Mouse (Mus musculus): ENCODE measurements around the gene Ldhal6b. TPM values are rescaled to one million over a fixed set of nuclear protein-coding genes. Genes with fewer than 3 reads are reported as not detected.

The Ldhal6b gene
- polyA plus RNA-seq, 1 experiment from 2014 or later, result not detected

GRCm38 (mm10) chr17:5424156-5424555 lies 5.6 kb upstream of the Ldhal6b start:
- no peak overlapping the region for H3K27ac ChIP-seq (replicated peaks)
- H3K9me3 ChIP-seq, result no peaks in the 10 kb centered on the region
- no peak for DNase-seq (ENCODE audit: low spot score)
- 88% methylated on average over 8 of the region's 8 CpGs for WGBS
- H3K4me1 ChIP-seq, result peaks cover 9% of the 10 kb centered on the region
- H3K27me3 ChIP-seq (replicated peaks; ENCODE audit: low read depth, poor library complexity, severe bottlenecking), result no peaks in the 10 kb centered on the region
- no peak overlapping the region for H3K4me3 ChIP-seq
- H3K36me3 ChIP-seq (replicated peaks), result peaks cover 43% of the 10 kb centered on the region

DNA sequence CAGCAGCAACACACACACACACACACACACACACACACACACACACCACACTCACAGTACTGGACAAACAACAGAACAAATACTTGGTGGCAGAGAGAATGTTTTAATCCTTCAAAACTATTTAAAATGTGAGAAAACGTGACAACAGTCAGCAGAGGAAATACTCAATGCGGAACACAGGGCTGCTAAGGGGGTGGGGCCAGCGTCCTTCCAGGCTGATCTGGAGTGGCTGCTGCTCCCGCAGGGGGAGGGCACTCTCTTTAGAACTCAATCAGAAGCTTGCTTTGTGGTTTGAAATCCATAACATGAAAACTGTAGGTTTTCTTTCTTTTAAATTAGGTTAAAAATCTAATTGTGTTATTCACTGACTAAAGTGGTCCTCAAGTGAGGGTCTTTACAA lies 3.3 kb upstream of the Ldhal6b start:
- DNase-seq (ENCODE audit: low spot score), result no peak
- Histone ChIP-seq H3K9me3 (no peaks in the 10 kb centered on the region), H3K27me3 (replicated peaks; ENCODE audit: low read depth, poor library complexity, severe bottlenecking) (no peaks in the 10 kb centered on the region), H3K4me3 (no peak overlapping the region), H3K27ac (replicated peaks) (no peak overlapping the region), H3K4me1 (peaks cover 9% of the 10 kb centered on the region), H3K36me3 (replicated peaks) (peaks cover 49% of the 10 kb centered on the region)
- 54% methylated on average over 4 of the region's 4 CpGs for WGBS

DNA sequence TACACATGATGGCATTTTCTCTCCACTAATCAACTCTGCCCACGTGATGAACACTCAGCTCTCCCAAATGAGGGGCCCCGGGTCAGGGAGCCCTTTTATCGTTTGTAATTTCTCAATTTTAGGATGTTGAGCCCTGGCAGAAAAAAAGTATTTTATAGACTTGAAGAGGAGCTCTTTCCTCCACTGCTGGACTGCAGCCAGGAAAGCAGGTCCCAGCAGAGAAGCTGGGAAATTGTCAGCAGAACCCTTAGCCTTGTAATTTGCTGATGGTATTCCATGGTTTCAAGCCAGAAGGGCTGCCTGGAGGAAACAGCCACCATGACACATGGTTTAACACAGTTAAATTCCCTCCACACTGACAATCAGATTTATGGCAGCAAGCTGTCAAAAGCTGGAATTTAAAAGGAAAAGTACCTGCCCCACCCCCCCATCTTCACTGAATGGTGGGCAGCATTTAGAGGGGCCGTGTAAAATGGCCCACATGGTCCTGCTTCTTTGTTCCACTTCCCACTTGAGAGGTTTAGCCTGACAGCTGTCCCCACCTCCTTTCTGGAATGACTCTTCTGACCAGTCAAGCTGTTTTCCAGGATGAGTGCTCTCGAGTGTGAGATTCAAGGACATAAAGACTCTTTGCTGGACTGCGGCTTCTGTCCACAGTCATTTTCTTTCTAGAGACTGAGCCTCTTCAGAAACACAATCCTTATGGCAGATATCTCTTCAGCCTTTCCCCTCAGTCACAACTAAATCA lies 1.4 kb upstream of the Ldhal6b start:
- 84% methylated on average over 6 of the region's 6 CpGs for WGBS

GRCm38 (mm10) chr17:5419056-5419455 lies 489 bp upstream of the Ldhal6b start:
- H3K36me3 ChIP-seq (replicated peaks), result peaks cover 54% of the 10 kb centered on the region

More for the DNA sequence above, 1.4 kb upstream of the Ldhal6b start:
- DNase-seq (ENCODE audit: low spot score), result no peak
- Histone ChIP-seq H3K27ac (replicated peaks) (no peak overlapping the region), H3K36me3 (replicated peaks) (peaks cover 52% of the 10 kb centered on the region), H3K4me3 (no peak overlapping the region), H3K27me3 (replicated peaks; ENCODE audit: low read depth, poor library complexity, severe bottlenecking) (no peaks in the 10 kb centered on the region), H3K4me1 (peaks cover 4% of the 10 kb centered on the region), H3K9me3 (no peaks in the 10 kb centered on the region)

GRCm38 (mm10) chr17:5416518-5416917 lies 2.0 kb downstream of the Ldhal6b start:
- Histone ChIP-seq H3K4me3 (no peak overlapping the region), H3K9me3 (no peaks in the 10 kb centered on the region), H3K36me3 (replicated peaks) (peaks cover 65% of the 10 kb centered on the region), H3K4me1 (no peaks in the 10 kb centered on the region), H3K27me3 (replicated peaks; ENCODE audit: low read depth, poor library complexity, severe bottlenecking) (no peaks in the 10 kb centered on the region), H3K27ac (replicated peaks) (no peak overlapping the region)
- 90% methylated on average over 3 of the region's 3 CpGs for WGBS
- no peak for DNase-seq (ENCODE audit: low spot score)

More at GRCm38 (mm10) chr17:5419056-5419455, 489 bp upstream of the Ldhal6b start:
- Histone ChIP-seq H3K9me3 (no peaks in the 10 kb centered on the region), H3K27ac (replicated peaks) (no peak overlapping the region), H3K27me3 (replicated peaks; ENCODE audit: low read depth, poor library complexity, severe bottlenecking) (no peaks in the 10 kb centered on the region), H3K4me1 (peaks cover 4% of the 10 kb centered on the region), H3K4me3 (no peak overlapping the region)
- DNase-seq (ENCODE audit: low spot score), result no peak
- 89% methylated on average over 9 of the region's 9 CpGs for WGBS

- 94% methylated on average over 3 of the region's 3 CpGs for WGBS
- H3K9me3 ChIP-seq, result no peaks in the 10 kb centered on the region
- DNase-seq (ENCODE audit: low spot score), result no peak
- no peak overlapping the region for H3K4me3 ChIP-seq
- peaks cover 67% of the 10 kb centered on the region for H3K36me3 ChIP-seq (replicated peaks)
- no peaks in the 10 kb centered on the region for H3K27me3 ChIP-seq (replicated peaks; ENCODE audit: low read depth, poor library complexity, severe bottlenecking)
- no peaks in the 10 kb centered on the region for H3K4me1 ChIP-seq
- H3K27ac ChIP-seq (replicated peaks), result no peak overlapping the region
Observed at GRCm38 (mm10) chr17:5414041-5414440, 4.5 kb downstream of the Ldhal6b start.

- Histone ChIP-seq H3K27me3 (replicated peaks; ENCODE audit: low read depth, poor library complexity, severe bottlenecking) (no peaks in the 10 kb centered on the region), H3K36me3 (replicated peaks) (peaks cover 60% of the 10 kb centered on the region), H3K4me1 (no peaks in the 10 kb centered on the region), H3K9me3 (no peaks in the 10 kb centered on the region), H3K4me3 (no peak overlapping the region), H3K27ac (replicated peaks) (no peak overlapping the region)
- DNase-seq (ENCODE audit: low spot score), result no peak
- 94% methylated on average over 13 of the region's 13 CpGs for WGBS
Observed at GRCm38 (mm10) chr17:5413350-5413749, 5.2 kb downstream of the Ldhal6b start.

DNA sequence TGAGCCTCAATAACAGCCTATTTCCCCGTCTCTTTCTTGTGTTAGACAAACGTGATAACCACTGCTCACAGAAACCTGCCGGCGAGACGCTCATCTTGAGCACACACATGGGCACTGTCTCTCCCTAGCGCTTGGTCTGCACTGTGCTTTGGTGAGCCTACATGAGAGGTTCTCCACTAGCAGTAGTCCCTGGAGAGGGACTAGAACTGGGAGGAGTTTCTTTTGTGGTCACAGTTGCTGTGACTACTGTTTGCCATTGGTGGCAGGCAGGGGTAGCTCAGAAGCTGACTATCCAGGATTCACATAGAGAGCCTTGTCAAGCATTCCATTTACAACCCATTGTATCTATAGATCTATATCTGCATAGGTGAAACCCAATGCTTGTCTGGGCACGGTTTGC lies 5.8 kb downstream of the Ldhal6b start:
- no peak overlapping the region for H3K27ac ChIP-seq (replicated peaks)
- H3K4me1 ChIP-seq, result no peaks in the 10 kb centered on the region
- H3K4me3 ChIP-seq, result no peak overlapping the region
- 0 out of 2 replicates have a peak, but pooled peaks cover under 1% of the 10 kb centered on the region for H3K27me3 ChIP-seq (replicated peaks; ENCODE audit: low read depth, poor library complexity, severe bottlenecking)
- no peak for DNase-seq (ENCODE audit: low spot score)
- H3K9me3 ChIP-seq, result no peaks in the 10 kb centered on the region
- 92% methylated on average over 7 of the region's 7 CpGs for WGBS
- peaks cover 54% of the 10 kb centered on the region for H3K36me3 ChIP-seq (replicated peaks)

- WGBS, result 95% methylated on average over 8 of the region's 8 CpGs
- H3K9me3 ChIP-seq, result no peaks in the 10 kb centered on the region
- no peak overlapping the region for H3K4me3 ChIP-seq
- H3K27ac ChIP-seq (replicated peaks), result no peak overlapping the region
- no peak for DNase-seq (ENCODE audit: low spot score)
- H3K4me1 ChIP-seq, result no peaks in the 10 kb centered on the region
- H3K36me3 ChIP-seq (replicated peaks), result peaks cover 50% of the 10 kb centered on the region
- H3K27me3 ChIP-seq (replicated peaks; ENCODE audit: low read depth, poor library complexity, severe bottlenecking), result 0 out of 2 replicates have a peak, but pooled peaks cover 5% of the 10 kb centered on the region
Observed at GRCm38 (mm10) chr17:5412301-5412700, 6.3 kb downstream of the Ldhal6b start.

GRCm38 (mm10) chr17:5411205-5411604 lies 7.4 kb downstream of the Ldhal6b start:
- H3K36me3 ChIP-seq (replicated peaks), result peaks cover 45% of the 10 kb centered on the region
- no peak overlapping the region for H3K27ac ChIP-seq (replicated peaks)
- 93% methylated on average over 17 of the region's 17 CpGs for WGBS
- no peaks in the 10 kb centered on the region for H3K9me3 ChIP-seq
- no peak overlapping the region for H3K4me3 ChIP-seq
- no peak for DNase-seq (ENCODE audit: low spot score)
- H3K27me3 ChIP-seq (replicated peaks; ENCODE audit: low read depth, poor library complexity, severe bottlenecking), result peaks cover 10% of the 10 kb centered on the region; the same call in 1 of the 2 replicates
- H3K4me1 ChIP-seq, result 0 out of 2 replicates have a peak, but pooled peaks cover 3% of the 10 kb centered on the region

DNA sequence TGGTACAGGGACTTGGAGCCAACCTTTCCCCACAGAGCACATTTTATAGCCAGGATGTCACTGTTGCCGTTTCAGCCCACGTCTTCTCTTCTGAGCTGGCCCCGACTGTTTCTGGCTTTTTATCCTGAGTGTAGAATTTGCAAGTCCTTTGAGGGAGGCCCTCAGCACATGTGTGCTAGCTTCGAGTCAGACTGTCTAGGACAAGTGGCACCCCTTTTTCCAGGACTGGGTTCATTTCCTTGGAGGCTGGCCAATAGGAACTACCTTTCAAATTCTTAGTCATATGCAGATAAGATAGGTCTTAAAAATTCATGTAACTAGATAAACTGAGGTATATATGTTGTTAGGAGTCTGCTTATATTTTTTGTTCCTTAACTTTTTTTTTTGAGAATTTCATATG lies 8.2 kb downstream of the Ldhal6b start:
- peaks cover 3% of the 10 kb centered on the region for H3K4me1 ChIP-seq
- peaks cover 45% of the 10 kb centered on the region for H3K36me3 ChIP-seq (replicated peaks)
- no peak for DNase-seq (ENCODE audit: low spot score)
- H3K27me3 ChIP-seq (replicated peaks; ENCODE audit: low read depth, poor library complexity, severe bottlenecking), result peaks cover 17% of the 10 kb centered on the region
- H3K9me3 ChIP-seq, result no peaks in the 10 kb centered on the region
- no peak overlapping the region for H3K27ac ChIP-seq (replicated peaks)
- H3K4me3 ChIP-seq, result no peak overlapping the region
- 93% methylated on average over 4 of the region's 4 CpGs for WGBS

DNA sequence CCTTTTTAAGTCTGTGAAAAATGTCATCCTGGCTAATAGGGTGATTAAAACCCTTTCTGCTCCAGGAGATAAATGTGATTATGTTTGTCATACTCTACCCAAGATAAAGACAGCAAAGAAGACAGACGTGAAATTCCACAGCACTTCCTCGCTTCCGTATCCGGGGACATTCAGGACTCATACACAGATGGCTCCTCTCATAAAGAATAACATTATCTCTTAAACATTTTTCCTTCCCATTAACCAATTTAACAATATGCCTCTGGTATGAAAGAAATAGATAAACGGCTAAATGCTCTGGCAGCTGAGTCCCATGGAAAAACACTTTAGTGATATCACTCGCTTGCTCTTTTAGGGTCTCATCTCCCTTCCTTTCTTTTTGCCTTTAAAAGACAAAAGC lies 11.5 kb downstream of the Ldhal6b start:
- Histone ChIP-seq H3K27ac (replicated peaks) (no peak overlapping the region), H3K36me3 (replicated peaks) (peaks cover 25% of the 10 kb centered on the region), H3K4me1 (peaks cover 25% of the 10 kb centered on the region), H3K4me3 (no peak overlapping the region), H3K27me3 (replicated peaks; ENCODE audit: low read depth, poor library complexity, severe bottlenecking) (peaks cover 43% of the 10 kb centered on the region), H3K9me3 (no peaks in the 10 kb centered on the region)
- DNase-seq (ENCODE audit: low spot score), result no peak
- WGBS, result 84% methylated on average over 6 of the region's 6 CpGs

- Histone ChIP-seq H3K4me3 (no peak overlapping the region), H3K9me3 (no peaks in the 10 kb centered on the region), H3K36me3 (replicated peaks) (peaks cover 21% of the 10 kb centered on the region), H3K4me1 (peaks cover 28% of the 10 kb centered on the region), H3K27ac (replicated peaks) (no peak overlapping the region), H3K27me3 (replicated peaks; ENCODE audit: low read depth, poor library complexity, severe bottlenecking) (peaks cover 43% of the 10 kb centered on the region)
- WGBS, result 47% methylated on average over 10 of the region's 10 CpGs
- DNase-seq (ENCODE audit: low spot score), result no peak
Observed at GRCm38 (mm10) chr17:5406566-5406965, 12.0 kb downstream of the Ldhal6b start.

Measured in embryonic facial prominence, embryonic 10.5 days (tissue).